Mouse (Mus musculus) G1E-ER4 (cell line): ENCODE measurements around the gene Rac3. TPM values are rescaled to one million over a fixed set of nuclear protein-coding genes. Genes with fewer than 3 reads are reported as not detected.

ENCODE experiments used
- GATA1 ChIP-seq: IDR thresholded peaks from one replicate; pipeline ENCODE4 v1.8.0; 2012; ENCODE audit warnings: low read length, inconsistent platforms
- polyA plus RNA-seq: library from polyadenylated mRNA; stranded (reverse); fragments of >175 nt; gene quantifications from 2 replicates; pipeline ENCODE4 v1.2.3, GENCODE M21; 2012

The Rac3 gene
- polyA plus RNA-seq, result 1.6 and 2.7 TPM in 2 replicates

DNA sequence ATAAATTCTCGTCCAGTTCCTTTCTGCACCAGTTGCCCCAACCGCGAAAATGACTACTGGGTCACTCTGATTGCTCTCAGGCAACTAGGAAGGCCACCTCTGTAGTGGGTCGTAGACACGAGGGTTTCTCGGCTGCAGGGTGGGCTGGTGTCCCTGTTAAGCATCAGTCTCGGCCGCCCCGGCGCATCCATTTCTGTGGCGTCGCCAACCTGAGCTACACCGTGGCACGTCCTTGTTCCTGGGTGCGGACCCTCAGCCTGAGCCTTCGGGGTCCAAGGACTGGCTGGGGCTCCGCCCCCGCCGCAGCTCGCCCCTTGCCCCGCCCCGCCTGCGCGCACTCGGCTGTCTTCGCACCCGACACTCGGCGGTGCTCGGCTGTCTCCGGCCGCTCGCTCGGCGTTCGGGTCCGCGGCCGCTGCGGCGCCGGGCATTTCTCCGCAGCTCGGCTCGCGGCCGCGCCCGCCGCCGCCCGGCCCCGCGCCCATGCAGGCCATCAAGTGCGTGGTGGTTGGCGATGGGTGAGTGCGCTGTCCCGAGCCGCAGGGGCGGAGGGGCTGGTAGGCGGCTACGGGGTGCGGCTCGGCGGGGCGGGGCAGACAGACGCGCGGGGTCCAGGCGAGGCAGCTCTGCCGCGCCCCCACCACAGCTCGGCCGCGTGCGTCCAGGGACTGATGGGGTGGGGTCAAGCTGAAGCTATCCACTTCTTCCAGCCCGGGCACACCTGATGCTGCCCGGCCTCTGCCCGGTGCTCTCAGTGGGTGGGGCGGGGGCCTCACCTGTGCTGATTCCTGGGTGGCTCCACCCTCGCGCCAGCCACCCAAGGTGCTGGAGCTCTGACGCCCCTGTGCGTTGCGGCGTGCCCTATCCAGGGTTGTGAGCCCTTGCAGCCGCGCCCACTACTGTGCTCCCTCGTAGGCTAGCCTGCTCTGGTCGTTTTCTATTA is at the start of gene Rac3:
Gene Rac3, plus strand, starts transcription at position 347 of the 943 bp plus-strand sequence.
- no peak for TF ChIP-seq GATA1

GRCm38 (mm10) chr11:120672687-120673593 is 48.3 kb upstream of the Rac3 start, which contains the start of gene Aspscr1:
Gene Aspscr1, plus strand, starts transcription at chr11:120672973.
- TF ChIP-seq GATA1, result no peak

DNA sequence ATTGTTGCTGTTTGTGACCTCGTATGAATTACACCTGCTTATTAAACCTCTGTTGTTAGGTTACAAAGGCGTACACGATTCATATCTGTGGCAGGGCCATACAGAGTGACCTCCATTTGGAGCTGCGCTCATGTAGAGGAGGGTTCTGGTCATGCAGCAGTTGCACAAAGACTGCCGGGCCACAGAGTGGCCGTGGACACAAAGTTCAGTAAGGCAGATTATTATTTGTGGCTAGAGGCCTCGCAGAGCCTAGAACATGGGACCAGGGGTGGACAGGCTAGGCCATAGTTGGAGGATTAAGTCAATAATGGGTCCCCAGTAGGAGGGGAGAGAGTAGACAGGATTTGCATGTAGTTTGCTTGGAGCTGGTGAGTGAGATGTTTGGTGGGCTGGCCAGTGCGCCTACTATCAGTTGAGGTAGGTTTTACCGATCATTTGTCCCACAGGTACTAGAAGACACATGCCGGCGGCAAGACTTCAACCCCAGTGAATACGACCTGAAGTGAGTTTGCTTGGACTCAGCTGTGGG is 47.6 kb upstream of the Rac3 start:
- no peak for TF ChIP-seq GATA1

DNA sequence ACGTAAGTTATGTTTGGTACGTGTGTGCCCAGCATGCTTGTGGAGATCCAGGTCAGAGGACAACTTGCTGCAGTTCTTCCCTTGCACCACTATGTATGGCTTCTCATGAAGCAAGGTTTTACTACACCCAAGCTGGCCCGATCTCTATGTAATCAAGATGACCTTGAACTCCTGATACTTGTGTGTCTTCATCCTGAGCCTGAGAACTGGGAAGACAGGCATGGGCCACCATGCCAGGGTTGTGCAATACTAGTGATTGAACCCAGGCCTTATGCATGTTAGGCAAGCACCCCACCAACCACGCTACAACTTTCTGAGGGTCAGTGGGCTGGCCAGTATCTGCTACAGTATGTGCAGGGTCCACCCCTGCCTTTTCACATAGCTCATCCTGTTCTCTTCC is 44.3 kb upstream of the Rac3 start:
- TF ChIP-seq GATA1, result no peak

- no peak for TF ChIP-seq GATA1
These were observed 41.4 kb upstream of the Rac3 start for GRCm38 (mm10) chr11:120679909-120680308.

DNA sequence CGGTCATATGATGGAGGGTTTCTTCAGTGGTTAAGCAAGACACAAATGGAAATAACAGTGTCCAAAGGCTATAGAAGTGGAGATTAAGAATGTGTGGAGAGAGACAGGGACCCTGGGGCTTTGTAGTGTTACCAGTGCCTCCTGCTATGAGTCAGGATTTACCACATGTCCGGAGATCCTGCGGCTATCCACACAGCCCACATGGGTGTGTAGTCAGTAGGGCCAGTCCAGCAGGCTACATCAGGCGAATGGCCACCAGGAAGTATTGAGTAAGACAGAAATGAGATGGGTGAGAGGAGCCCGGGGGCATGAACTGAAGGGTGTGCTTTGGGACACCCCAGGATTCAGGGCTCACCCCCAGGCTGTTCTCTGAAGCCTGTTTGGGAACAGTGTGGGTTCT is 38.6 kb upstream of the Rac3 start:
- no peak for TF ChIP-seq GATA1

- no peak for TF ChIP-seq GATA1
These were observed 37.7 kb upstream of the Rac3 start for GRCm38 (mm10) chr11:120683536-120683935.

GRCm38 (mm10) chr11:120684086-120684485 is 37.2 kb upstream of the Rac3 start:
- TF ChIP-seq GATA1, result no peak

- no peak for TF ChIP-seq GATA1
These were observed 36.6 kb upstream of the Rac3 start for GRCm38 (mm10) chr11:120684660-120685059.

DNA sequence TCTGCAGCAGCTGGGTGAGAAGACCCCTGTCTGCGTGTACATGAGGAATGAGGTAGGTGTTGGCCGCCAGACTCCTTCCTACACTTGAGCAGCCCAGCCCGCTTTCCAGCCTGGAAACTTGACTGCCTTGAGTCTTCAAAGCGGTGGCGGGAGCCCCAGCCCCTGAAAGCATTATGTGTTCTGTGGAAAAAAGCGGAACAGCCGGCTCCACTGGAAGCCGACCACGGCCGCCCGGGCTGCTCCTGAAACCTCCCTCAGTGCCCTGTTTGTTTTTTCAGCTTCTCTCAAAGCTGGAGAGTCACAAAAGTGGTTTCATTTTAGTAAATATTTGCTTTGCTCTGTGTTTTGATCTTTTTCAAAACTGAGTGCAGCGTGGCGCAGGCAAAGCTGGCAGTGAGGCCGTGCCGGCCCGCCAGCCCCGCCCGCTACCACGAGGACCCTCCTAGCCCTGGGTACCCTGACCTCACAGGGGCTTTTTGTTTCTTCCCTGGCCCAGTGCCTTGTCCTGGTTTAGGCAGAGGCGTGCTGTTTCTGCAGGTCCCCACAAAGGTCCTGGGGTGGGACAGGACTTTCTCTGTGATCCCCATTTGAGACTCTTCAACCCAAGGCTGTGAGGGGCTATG is 34.5 kb upstream of the Rac3 start:
- no peak for TF ChIP-seq GATA1

DNA sequence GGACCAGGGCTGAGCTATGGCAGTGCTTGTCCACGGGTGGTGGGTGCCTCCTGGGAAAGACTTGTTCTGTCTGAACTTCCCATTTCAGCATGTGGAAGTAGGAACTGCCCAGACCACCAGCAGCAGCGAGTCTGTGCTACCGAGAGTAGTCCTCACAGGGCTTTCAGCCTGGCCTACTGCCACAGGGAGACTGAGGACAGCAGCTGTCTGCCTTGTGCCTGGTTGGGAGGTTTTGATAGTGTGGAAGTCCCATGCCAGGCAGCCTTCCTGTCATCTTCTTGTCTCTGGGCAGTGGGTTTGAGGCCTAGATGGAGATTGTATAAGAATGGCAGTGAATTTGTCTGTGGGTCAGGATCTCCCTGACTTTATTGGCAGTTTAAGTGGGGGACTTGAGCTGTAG is 31.9 kb upstream of the Rac3 start:
- TF ChIP-seq GATA1, result no peak

DNA sequence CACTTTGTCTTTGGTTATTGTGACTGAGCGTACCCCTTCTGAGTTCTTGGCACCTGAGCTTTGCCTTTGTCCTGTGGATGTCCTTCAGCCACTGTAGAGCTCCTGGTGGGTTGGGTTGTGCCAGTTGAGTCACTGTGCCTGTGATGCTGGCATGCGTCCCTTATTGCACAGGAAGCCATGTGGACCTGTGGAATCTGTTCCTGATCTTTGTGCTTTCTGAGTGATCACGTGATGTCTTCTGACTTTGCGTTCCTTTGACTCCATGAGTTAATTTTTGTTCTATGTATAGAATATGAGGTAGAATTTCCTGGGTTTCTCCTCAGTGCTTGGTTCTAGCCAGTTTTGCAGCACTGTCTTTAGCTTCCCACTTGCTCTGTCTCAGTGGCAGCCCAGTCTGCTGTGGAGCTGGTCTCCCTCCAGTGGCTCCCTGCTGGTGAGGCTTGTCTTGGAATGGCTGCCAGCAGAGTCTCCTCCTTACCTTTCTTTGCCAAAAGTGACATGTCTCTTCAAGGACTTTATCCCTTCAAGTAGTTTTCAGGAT is 28.7 kb upstream of the Rac3 start:
- no peak for TF ChIP-seq GATA1

DNA sequence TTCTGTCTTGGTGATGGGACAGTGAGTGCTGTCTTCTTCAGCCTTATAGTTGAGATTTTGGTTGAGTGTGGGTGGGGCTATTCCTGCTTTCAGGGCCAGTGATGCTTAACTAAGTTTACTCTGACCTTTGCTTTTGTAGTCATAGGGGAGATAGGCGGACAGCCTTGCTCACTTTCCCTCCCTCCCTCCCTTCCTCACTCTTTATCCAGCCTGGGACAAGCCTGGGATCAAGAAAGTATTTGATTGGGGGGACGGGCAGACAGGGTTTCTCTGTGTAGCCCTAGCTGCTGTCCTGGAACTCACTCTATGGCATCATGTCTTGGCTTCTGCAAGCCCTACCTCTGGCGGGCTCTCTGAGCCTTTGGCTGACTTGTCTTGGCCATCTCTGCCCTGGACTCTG is 27.8 kb upstream of the Rac3 start:
- TF ChIP-seq GATA1, result no peak

GRCm38 (mm10) chr11:120695184-120695583 is 26.1 kb upstream of the Rac3 start:
- no peak for TF ChIP-seq GATA1

- TF ChIP-seq GATA1, result no peak
These were observed 25.6 kb upstream of the Rac3 start for GRCm38 (mm10) chr11:120695641-120696040.
